Mouse (Mus musculus) cerebellum, postnatal 25 days (tissue): Measurements from ENCODE around the gene Dlx2.

Experiments used
- DNase-seq, 2 experiments: peaks; one replicate each; pipeline ENCODE4 v3.0.0; 2021; ENCODE audit warnings: mixed read lengths in 2 of 2

Dlx2 gene

DNA sequence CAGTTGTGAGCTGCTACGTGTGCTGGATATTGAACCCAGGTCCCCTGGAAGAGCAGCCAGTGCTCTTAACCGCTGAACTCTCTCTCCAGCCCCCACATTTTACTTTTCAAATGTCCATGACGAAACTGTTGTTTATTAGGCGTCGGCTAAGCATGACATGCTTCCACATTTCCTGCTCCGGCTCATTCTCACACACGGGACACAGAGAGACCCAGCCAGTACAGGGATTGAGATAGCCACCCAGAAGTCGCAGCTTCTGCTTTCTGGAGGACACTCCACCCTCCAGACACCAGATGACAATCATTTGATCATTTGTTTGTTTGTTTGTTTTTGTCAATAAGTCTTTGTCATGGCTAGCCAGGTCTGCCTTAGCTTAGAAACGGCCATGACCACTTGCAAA, 41.7 kb downstream of the Dlx2 start:
- no peak for DNase-seq

GRCm38 (mm10) chr2:71499276-71500230, 47.0 kb downstream of the Dlx2 start:
- no peak for DNase-seq

DNA sequence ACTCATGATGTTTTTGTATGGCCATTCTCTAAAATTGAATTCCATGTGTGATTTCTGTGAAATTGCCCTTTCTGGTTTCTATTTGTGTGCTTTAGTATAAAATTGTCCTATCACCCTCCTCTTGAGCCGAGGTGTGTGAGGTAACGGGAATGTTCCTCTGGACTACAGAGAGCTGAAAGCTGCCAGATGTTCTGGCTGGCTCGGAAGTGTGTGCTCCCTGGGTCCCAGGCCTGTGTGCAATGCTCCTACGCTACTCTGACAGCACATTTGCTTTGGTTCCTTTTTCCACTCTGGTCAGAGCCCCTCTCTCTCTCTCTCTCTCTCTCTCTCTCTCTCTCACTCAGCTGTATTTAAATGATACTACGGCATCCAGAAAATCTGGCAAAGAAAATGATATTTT, 49.4 kb downstream of the Dlx2 start:
- no peak for DNase-seq

DNA sequence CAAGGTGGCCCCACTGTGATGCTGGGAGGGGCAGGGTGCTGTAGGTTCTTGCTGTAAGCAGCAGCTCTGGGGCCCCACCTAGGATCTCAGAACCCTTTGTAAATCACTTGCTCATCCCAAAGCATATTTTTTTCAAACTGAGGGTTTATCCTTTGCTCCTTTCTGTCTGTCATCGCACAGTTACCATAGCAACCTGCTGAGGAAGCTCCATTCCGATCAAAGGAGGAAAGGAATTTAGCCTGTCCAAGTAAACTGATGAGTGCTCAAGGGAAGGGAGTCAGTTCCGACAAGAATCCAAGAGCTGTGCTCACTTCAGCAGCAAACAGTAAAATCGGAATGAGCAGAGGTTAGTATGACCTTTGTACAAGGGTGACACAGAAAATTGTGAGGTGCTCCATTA, 51.6 kb downstream of the Dlx2 start:
- DNase-seq = no peak

DNA sequence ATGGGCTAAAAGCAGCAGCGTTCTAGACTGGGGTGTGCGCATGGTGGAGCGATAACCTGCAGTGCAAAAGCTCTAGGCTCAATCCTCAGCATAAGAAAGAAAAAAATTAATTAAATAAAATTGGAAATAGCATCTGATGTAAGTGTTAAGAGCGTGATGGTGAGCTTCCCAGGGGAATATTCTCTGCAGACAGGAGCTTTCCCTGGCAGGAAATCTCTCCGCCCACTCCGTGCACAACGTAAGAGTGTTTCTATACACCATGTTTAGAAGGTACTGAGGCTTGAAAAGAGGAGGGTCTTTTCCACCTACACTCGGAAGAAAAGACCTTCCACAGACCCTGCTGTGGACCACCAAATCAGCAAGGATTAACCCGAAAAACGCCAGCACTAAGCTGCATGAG, 52.1 kb downstream of the Dlx2 start:
- DNase-seq = no peak
